Mouse (Mus musculus): ENCODE measurements at regions not wholly inside any gene's neighbourhood (a gene's known extent, or its start where the extent isn't known, plus 50 kb on each side); places are given as distances from the start of the nearest gene placed in this dataset.

GRCm38 (mm10) chr2:106083001-106083400 is 79.7 kb upstream of the Dnajc24 start:
- DNase-seq: no peak

GRCm38 (mm10) chr2:106081951-106082350 is 78.6 kb upstream of the Dnajc24 start:
- peak; percentile 67 for DNase-seq

GRCm38 (mm10) chr2:106080626-106081025 is 77.3 kb upstream of the Dnajc24 start:
- no peak for DNase-seq

DNA sequence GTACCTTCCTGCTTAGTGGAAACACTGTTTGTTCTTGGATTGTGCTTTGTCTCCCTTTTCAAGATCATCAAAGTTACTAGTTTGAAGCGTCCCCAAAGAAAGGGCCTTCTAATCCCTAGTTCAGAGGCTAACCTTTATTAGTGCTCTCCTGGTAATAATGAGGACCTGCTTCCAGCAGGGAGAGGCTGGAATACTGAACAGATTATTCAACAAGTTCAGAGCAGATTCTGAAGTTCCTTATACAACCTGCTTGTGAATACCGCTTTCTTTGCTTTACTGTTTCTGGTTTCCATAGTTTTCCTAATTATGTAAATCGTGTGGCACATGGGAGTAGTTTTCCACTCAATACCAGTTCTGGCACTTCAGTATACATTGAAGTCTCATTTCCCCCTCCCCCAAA is 75.2 kb upstream of the Dnajc24 start:
- DNase-seq: no peak

- no peak for DNase-seq
Measured at GRCm38 (mm10) chr2:106074441-106074840, 71.1 kb upstream of the Dnajc24 start.

DNA sequence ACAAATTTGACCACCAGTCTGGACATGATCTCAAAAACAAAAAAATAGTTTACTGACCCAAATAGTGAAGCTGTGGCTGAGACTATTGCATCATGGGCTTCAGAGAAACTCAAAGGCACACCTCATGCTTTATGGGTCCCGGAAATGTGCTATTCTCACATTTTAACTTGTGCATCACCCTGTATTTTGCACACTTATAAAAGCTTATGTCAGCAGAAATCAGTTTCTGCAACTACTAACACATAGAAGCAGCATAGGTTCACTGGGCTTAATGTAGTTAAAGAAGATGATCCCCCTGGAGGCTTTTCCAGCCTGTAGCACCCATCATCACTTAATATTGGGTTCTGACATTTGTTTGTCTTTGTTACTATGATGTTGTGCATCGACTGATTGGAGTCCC is 61.0 kb upstream of the Dnajc24 start:
- no peak for DNase-seq
